Mouse (Mus musculus) liver, adult 2 months (tissue): ENCODE measurements around the gene Fhit. TPM values are rescaled to one million over a fixed set of nuclear protein-coding genes. Genes with fewer than 3 reads are reported as not detected.

Experiments used
- DNase-seq: peaks from one replicate; pipeline ENCODE4 v3.0.0-alpha.2; 2011; ENCODE audit warnings: low read depth, low spot score; ENCODE audit errors: extremely low read depth
- H3K27ac ChIP-seq: fragments of 200-500 bp; replicated peaks from 2 replicates; pipeline ENCODE4 v1.5.1; 2012; ENCODE audit warnings: low read depth, mild to moderate bottlenecking, control low read depth, inconsistent platforms, low read length; ENCODE audit not compliant: insufficient read depth
- H3K27me3 ChIP-seq: fragments of 200-500 bp; 2 replicates; pipeline ENCODE4 v1.6.1; 2012; ENCODE audit warnings: mild to moderate bottlenecking, moderate library complexity, low read length, inconsistent platforms; ENCODE audit not compliant: control insufficient read depth, insufficient read depth
- H3K36me3 ChIP-seq: fragments of 200-500 bp; 2 replicates; pipeline ENCODE4 v1.6.1; 2012; ENCODE audit warnings: low read length, inconsistent platforms; ENCODE audit not compliant: control insufficient read depth, insufficient read depth
- H3K4me1 ChIP-seq: fragments of 200-500 bp; 2 replicates; pipeline ENCODE4 v1.6.1; 2011; ENCODE audit warnings: low read length; ENCODE audit not compliant: control insufficient read depth, insufficient read depth
- H3K4me3 ChIP-seq: fragments of 200-500 bp; 2 replicates; pipeline ENCODE4 v1.5.1; 2011; ENCODE audit warnings: low read depth, mild to moderate bottlenecking, control low read depth, low read length, moderate library complexity; ENCODE audit not compliant: insufficient read depth
- H3K79me2 ChIP-seq: fragments of 200-500 bp; 2 replicates; pipeline ENCODE4 v1.6.1; 2012; ENCODE audit warnings: inconsistent platforms, mild to moderate bottlenecking, low read length, moderate library complexity; ENCODE audit not compliant: control insufficient read depth, insufficient read depth
- H3K9ac ChIP-seq: fragments of 200-500 bp; 2 replicates; pipeline ENCODE4 v1.6.1; 2012; ENCODE audit warnings: low read depth, mild to moderate bottlenecking, control low read depth, inconsistent platforms, low read length
- CTCF ChIP-seq: fragments of 200-500 bp; IDR thresholded peaks from 2 replicates; pipeline ENCODE4 v1.5.1; 2011; ENCODE audit warnings: low read depth, low read length, control low read depth
- POLR2A ChIP-seq: fragments of 200-500 bp; IDR thresholded peaks from 2 replicates; pipeline ENCODE4 v1.6.1; 2011; ENCODE audit warnings: low read length, control low read depth; ENCODE audit not compliant: insufficient read depth; ENCODE audit errors: extremely low read depth
- WGBS: fragments of 180-500 bp; shearing (Covaris S2); methylation state at CpG from one replicate; pipeline ENCODE4 v1.1.7; 2018; 5-methylcytosine and 5-hydroxymethylcytosine counted together
- polyA plus RNA-seq: library from polyadenylated mRNA; depleted of rRNA; stranded (reverse); fragments of >200 nt; gene quantifications from 2 replicates; pipeline ENCODE4 v1.2.3, GENCODE M21; 2012
- total RNA-seq: library from RNA; depleted of rRNA; stranded (reverse); fragments of >200 nt; gene quantifications from 2 replicates; pipeline ENCODE4 v1.2.3, GENCODE M21; 2014

Fhit gene
- total and polyA plus RNA-seq, 2 experiments = 7.6 to 7.8 TPM

GRCm38 (mm10) chr14:10545916-10546315, 615.9 kb downstream of the Fhit start:
- TF ChIP-seq CTCF (no peak), POLR2A (no peak)
- DNase-seq = no peak
- no peaks in the 10 kb centered on the region for H3K27me3 ChIP-seq

GRCm38 (mm10) chr14:10534862-10535261, 627.0 kb downstream of the Fhit start:
- H3K27me3 ChIP-seq = no peaks in the 10 kb centered on the region
- 87% methylated on average over 2 of the region's 2 CpGs for WGBS

More at GRCm38 (mm10) chr14:10545916-10546315, 615.9 kb downstream of the Fhit start:
- WGBS = 87% methylated on average over 3 of the region's 3 CpGs
- H3K27ac ChIP-seq = no peak overlapping the region
- no peak overlapping the region for H3K9ac ChIP-seq
- H3K4me3 ChIP-seq = no peak overlapping the region
- no peaks in the 10 kb centered on the region for H3K4me1 ChIP-seq
- no peaks in the 10 kb centered on the region for H3K79me2 ChIP-seq
- no peaks in the 10 kb centered on the region for H3K36me3 ChIP-seq

GRCm38 (mm10) chr14:10531748-10532500, 629.9 kb downstream of the Fhit start:
- no peak for TF ChIP-seq POLR2A
- TF ChIP-seq CTCF = no peak

More at GRCm38 (mm10) chr14:10534862-10535261, 627.0 kb downstream of the Fhit start:
- Histone ChIP-seq H3K27ac (no peak overlapping the region), H3K79me2 (no peaks in the 10 kb centered on the region), H3K4me3 (no peak overlapping the region), H3K36me3 (no peaks in the 10 kb centered on the region), H3K9ac (no peak overlapping the region), H3K4me1 (no peaks in the 10 kb centered on the region)
- no peak for DNase-seq
- no peak for TF ChIP-seq CTCF
- no peak for TF ChIP-seq POLR2A

GRCm38 (mm10) chr14:10526800-10527199, 635.0 kb downstream of the Fhit start:
- no peak for DNase-seq
- H3K4me1 ChIP-seq = no peaks in the 10 kb centered on the region
- H3K27ac ChIP-seq = no peak overlapping the region
- no peaks in the 10 kb centered on the region for H3K79me2 ChIP-seq
- no peaks in the 10 kb centered on the region for H3K27me3 ChIP-seq
- TF ChIP-seq POLR2A (no peak), CTCF (no peak)
- no peaks in the 10 kb centered on the region for H3K36me3 ChIP-seq
- no peak overlapping the region for H3K9ac ChIP-seq
- H3K4me3 ChIP-seq = no peak overlapping the region
- WGBS = 62% methylated on average over 2 of the region's 2 CpGs

More at GRCm38 (mm10) chr14:10531748-10532500, 629.9 kb downstream of the Fhit start:
- no peaks in the 10 kb centered on the region for H3K36me3 ChIP-seq
- no peak for DNase-seq
- no peak overlapping the region for H3K27ac ChIP-seq
- no peak overlapping the region for H3K9ac ChIP-seq
- no peaks in the 10 kb centered on the region for H3K79me2 ChIP-seq
- no peaks in the 10 kb centered on the region for H3K27me3 ChIP-seq
- 82% methylated on average over 8 of the region's 8 CpGs for WGBS
- no peaks in the 10 kb centered on the region for H3K4me1 ChIP-seq
- no peak overlapping the region for H3K4me3 ChIP-seq

GRCm38 (mm10) chr14:10525786-10526185, 636.0 kb downstream of the Fhit start:
- Histone ChIP-seq H3K4me1 (no peaks in the 10 kb centered on the region), H3K36me3 (no peaks in the 10 kb centered on the region), H3K4me3 (no peak overlapping the region), H3K79me2 (no peaks in the 10 kb centered on the region), H3K27ac (no peak overlapping the region), H3K27me3 (no peaks in the 10 kb centered on the region), H3K9ac (no peak overlapping the region)
- TF ChIP-seq CTCF (no peak), POLR2A (no peak)
- 87% methylated on average over 4 of the region's 4 CpGs for WGBS
- no peak for DNase-seq

- H3K4me3 ChIP-seq = no peak overlapping the region
- DNase-seq = peak; percentile 58
- no peaks in the 10 kb centered on the region for H3K79me2 ChIP-seq
- H3K9ac ChIP-seq = no peak overlapping the region
- H3K36me3 ChIP-seq = no peaks in the 10 kb centered on the region
- no peaks in the 10 kb centered on the region for H3K27me3 ChIP-seq
- no peak overlapping the region for H3K27ac ChIP-seq
- H3K4me1 ChIP-seq = peaks cover 5% of the 10 kb centered on the region; the same call in 1 of the 2 replicates
- no peak for TF ChIP-seq POLR2A
- no peak for TF ChIP-seq CTCF
Observed at GRCm38 (mm10) chr14:10514026-10514425, 647.8 kb downstream of the Fhit start.
